Mouse (Mus musculus) limb, embryonic 12.5 days (tissue): ENCODE measurements around the gene Gpatch8. TPM values are rescaled to one million over a fixed set of nuclear protein-coding genes. Genes with fewer than 3 reads are reported as not detected.

Experiments used
- ATAC-seq: fragments of 200-750 bp; cut with Nextera tagmentation; 2 replicates; pipeline ENCODE4 v1.8.0; 2017; ENCODE audit warnings: low read depth, moderate TSS enrichment; ENCODE audit not compliant: insufficient number of reproducible peaks, insufficient read depth, low FRiP score, low TSS enrichment
- H3K27ac ChIP-seq: fragments of 300-500 bp; sonication (generic); 2 replicates; pipeline ENCODE4 v1.5.1; 2016; ENCODE audit warnings: mild to moderate bottlenecking, moderate library complexity
- H3K27me3 ChIP-seq: fragments of 300-500 bp; sonication (generic); 2 replicates; pipeline ENCODE4 v1.6.1; 2016; ENCODE audit warnings: mild to moderate bottlenecking, moderate library complexity
- H3K36me3 ChIP-seq: fragments of 300-500 bp; sonication (generic); 2 replicates; pipeline ENCODE4 v1.6.1; 2016; ENCODE audit warnings: mild to moderate bottlenecking, moderate library complexity
- H3K4me1 ChIP-seq: fragments of 300-500 bp; sonication (generic); replicated peaks from 2 replicates; pipeline ENCODE4 v1.6.1; 2016
- H3K4me2 ChIP-seq: fragments of 300-500 bp; sonication (generic); 2 replicates; pipeline ENCODE4 v1.6.1; 2016; ENCODE audit warnings: mild to moderate bottlenecking, moderate library complexity
- H3K4me3 ChIP-seq: fragments of 300-500 bp; sonication (generic); replicated peaks from 2 replicates; pipeline ENCODE4 v1.5.1; 2016; ENCODE audit warnings: mild to moderate bottlenecking
- H3K9ac ChIP-seq: fragments of 300-500 bp; sonication (generic); replicated peaks from 2 replicates; pipeline ENCODE4 v1.6.1; 2016; ENCODE audit warnings: mild to moderate bottlenecking, moderate library complexity
- H3K9me3 ChIP-seq: fragments of 300-500 bp; sonication (generic); 2 replicates; pipeline ENCODE4 v1.6.1; 2016; ENCODE audit warnings: mild to moderate bottlenecking, moderate library complexity
- WGBS: fragments of 180-500 bp; shearing (Covaris S2); methylation state at CpG from one replicate; pipeline ENCODE4 v1.1.7; 2016; 5-methylcytosine and 5-hydroxymethylcytosine counted together
- polyA plus RNA-seq: library from polyadenylated mRNA; unstranded; fragments of >200 nt; fragmentation: Nextera tagmentation; extraction: Ambion mirVana; gene quantifications from 2 replicates; pipeline ENCODE4 v1.2.1, GENCODE M21; 2016

Gene Gpatch8
- polyA plus RNA-seq, 1 experiment from 2014 or later, result 77.6 TPM

- Histone ChIP-seq H3K27ac (no peak overlapping the region), H3K9me3 (no peaks in the 10 kb centered on the region), H3K4me2 (peak overlapping the region; percentile 79; the same call in 1 of the 2 replicates), H3K36me3 (peaks cover 92% of the 10 kb centered on the region), H3K9ac (no peak overlapping the region), H3K4me1 (peaks cover 26% of the 10 kb centered on the region), H3K27me3 (peaks cover 36% of the 10 kb centered on the region), H3K4me3 (no peak overlapping the region)
- no peak for ATAC-seq
- WGBS, result 74% methylated on average over 14 of the region's 14 CpGs
Measured at GRCm38 (mm10) chr11:102439093-102440082, 116.8 kb downstream of the Gpatch8 start.

- Histone ChIP-seq H3K27ac (no peak overlapping the region), H3K27me3 (peaks cover 36% of the 10 kb centered on the region)
Measured at GRCm38 (mm10) chr11:102438212-102439092, 117.7 kb downstream of the Gpatch8 start.

GRCm38 (mm10) chr11:102437120-102438061, 118.8 kb downstream of the Gpatch8 start:
- ATAC-seq, result 0 out of 2 replicates have a peak, but pooled peaks have one; percentile 4
- Histone ChIP-seq H3K27me3 (peaks cover 36% of the 10 kb centered on the region), H3K27ac (no peak overlapping the region), H3K4me2 (peak overlapping the region; percentile 79), H3K4me1 (peaks cover 30% of the 10 kb centered on the region), H3K4me3 (peak overlapping the region; percentile 39), H3K9me3 (no peaks in the 10 kb centered on the region), H3K36me3 (peaks cover 91% of the 10 kb centered on the region), H3K9ac (peak overlapping the region; percentile 62)
- WGBS, result 4% methylated on average over 87 of the region's 87 CpGs

More at GRCm38 (mm10) chr11:102438212-102439092, 117.7 kb downstream of the Gpatch8 start:
- WGBS, result 6% methylated on average over 77 of the region's 77 CpGs
- Histone ChIP-seq H3K4me3 (peak overlapping the region; percentile 39), H3K9me3 (no peaks in the 10 kb centered on the region), H3K9ac (peak overlapping the region; percentile 62), H3K4me2 (peak overlapping the region; percentile 79), H3K4me1 (peaks cover 25% of the 10 kb centered on the region), H3K36me3 (peaks cover 94% of the 10 kb centered on the region)
- peak; percentile 14; the same call in 1 of the 2 replicates for ATAC-seq

GRCm38 (mm10) chr11:102436471-102436790, 119.8 kb downstream of the Gpatch8 start:
- 84% methylated on average over 10 of the region's 10 CpGs for WGBS
- Histone ChIP-seq H3K9ac (no peak overlapping the region), H3K27ac (no peak overlapping the region), H3K4me3 (no peak overlapping the region), H3K4me2 (no peak overlapping the region), H3K27me3 (peaks cover 36% of the 10 kb centered on the region), H3K9me3 (no peaks in the 10 kb centered on the region), H3K36me3 (peaks cover 81% of the 10 kb centered on the region), H3K4me1 (peaks cover 37% of the 10 kb centered on the region)
- ATAC-seq, result no peak

- peaks cover 36% of the 10 kb centered on the region for H3K27me3 ChIP-seq
- H3K4me1 ChIP-seq, result peaks cover 40% of the 10 kb centered on the region
- H3K4me2 ChIP-seq, result no peak overlapping the region
- 94% methylated on average over 18 of the region's 18 CpGs for WGBS
- ATAC-seq, result no peak
- H3K4me3 ChIP-seq, result no peak overlapping the region
- no peaks in the 10 kb centered on the region for H3K9me3 ChIP-seq
- no peak overlapping the region for H3K27ac ChIP-seq
- H3K9ac ChIP-seq, result 0 out of 2 replicates have a peak overlapping the region, but pooled peaks have one; percentile 2
- peaks cover 76% of the 10 kb centered on the region for H3K36me3 ChIP-seq
Measured at GRCm38 (mm10) chr11:102435754-102436470, 120.3 kb downstream of the Gpatch8 start.

- H3K36me3 ChIP-seq, result peaks cover 67% of the 10 kb centered on the region
- H3K9me3 ChIP-seq, result no peaks in the 10 kb centered on the region
- no peak overlapping the region for H3K4me2 ChIP-seq
- H3K9ac ChIP-seq, result no peak overlapping the region
- no peak overlapping the region for H3K27ac ChIP-seq
- WGBS, result 92% methylated on average over 11 of the region's 11 CpGs
- peaks cover 40% of the 10 kb centered on the region for H3K4me1 ChIP-seq
- peaks cover 33% of the 10 kb centered on the region for H3K27me3 ChIP-seq
- no peak overlapping the region for H3K4me3 ChIP-seq
- no peak for ATAC-seq
Measured at GRCm38 (mm10) chr11:102434816-102435705, 121.1 kb downstream of the Gpatch8 start.

- Histone ChIP-seq H3K4me1 (peaks cover 46% of the 10 kb centered on the region), H3K9me3 (no peaks in the 10 kb centered on the region), H3K4me2 (no peak overlapping the region), H3K4me3 (no peak overlapping the region), H3K36me3 (peaks cover 61% of the 10 kb centered on the region), H3K9ac (0 out of 2 replicates have a peak overlapping the region, but pooled peaks have one; percentile 18), H3K27ac (no peak overlapping the region), H3K27me3 (peaks cover 26% of the 10 kb centered on the region)
- WGBS, result 14% methylated on average over 7 of the region's 7 CpGs
- 0 out of 2 replicates have a peak, but pooled peaks have one; percentile 1 for ATAC-seq
Measured at GRCm38 (mm10) chr11:102434406-102434805, 121.8 kb downstream of the Gpatch8 start.

GRCm38 (mm10) chr11:102433866-102434265, 122.3 kb downstream of the Gpatch8 start:
- H3K36me3 ChIP-seq, result peaks cover 55% of the 10 kb centered on the region
- H3K27ac ChIP-seq, result no peak overlapping the region
- no peaks in the 10 kb centered on the region for H3K9me3 ChIP-seq
- 90% methylated on average over 7 of the region's 7 CpGs for WGBS
- 0 out of 2 replicates have a peak overlapping the region, but pooled peaks have one; percentile 18 for H3K9ac ChIP-seq
- H3K27me3 ChIP-seq, result peaks cover 21% of the 10 kb centered on the region; the same call in 1 of the 2 replicates
- ATAC-seq, result no peak
- H3K4me1 ChIP-seq, result peaks cover 46% of the 10 kb centered on the region
- no peak overlapping the region for H3K4me2 ChIP-seq
- no peak overlapping the region for H3K4me3 ChIP-seq

GRCm38 (mm10) chr11:102432896-102433295, 123.3 kb downstream of the Gpatch8 start:
- no peak overlapping the region for H3K9ac ChIP-seq
- H3K36me3 ChIP-seq, result peaks cover 48% of the 10 kb centered on the region
- peaks cover 14% of the 10 kb centered on the region; the same call in 1 of the 2 replicates for H3K27me3 ChIP-seq
- no peak overlapping the region for H3K27ac ChIP-seq
- H3K4me3 ChIP-seq, result no peak overlapping the region
- H3K4me1 ChIP-seq, result peaks cover 36% of the 10 kb centered on the region
- ATAC-seq, result no peak
- WGBS, result 89% methylated on average over 6 of the region's 6 CpGs
- no peaks in the 10 kb centered on the region for H3K9me3 ChIP-seq
- H3K4me2 ChIP-seq, result no peak overlapping the region
